Mouse (Mus musculus) hematopoietic stem cell, adult 5-6 weeks (primary cell): ENCODE measurements around the gene Igf2r. TPM values are rescaled to one million over a fixed set of nuclear protein-coding genes. Genes with fewer than 3 reads are reported as not detected.
A peak's percentile ranks its signal among the peaks of the same experiment; 100 is the strongest.

Source experiments
- ATAC-seq, 2 experiments: fragments of 125-278 bp in 1 of 2; replicated peaks in 1 of 2; 2 replicates each; pipeline ENCODE4 v1.8.0; 2016 to 2017; ENCODE audit warnings: inconsistent platforms in 2 of 2, mild to moderate bottlenecking in 2 of 2, moderate number of reproducible peaks in 2 of 2, low read depth in 1 of 2, moderate TSS enrichment in 1 of 2; ENCODE audit not compliant: low FRiP score in 2 of 2, poor library complexity in 2 of 2, severe bottlenecking in 2 of 2, insufficient read depth in 1 of 2, low TSS enrichment in 1 of 2
- total RNA-seq: library from RNA; stranded (forward); fragments of 172-1452, 232-1000 nt; gene quantifications from 2 replicates; pipeline ENCODE4 v1.2.3, GENCODE M21; 2017

Gene Igf2r
- total RNA-seq, 1 experiment from 2014 or later: 17.5 TPM

DNA sequence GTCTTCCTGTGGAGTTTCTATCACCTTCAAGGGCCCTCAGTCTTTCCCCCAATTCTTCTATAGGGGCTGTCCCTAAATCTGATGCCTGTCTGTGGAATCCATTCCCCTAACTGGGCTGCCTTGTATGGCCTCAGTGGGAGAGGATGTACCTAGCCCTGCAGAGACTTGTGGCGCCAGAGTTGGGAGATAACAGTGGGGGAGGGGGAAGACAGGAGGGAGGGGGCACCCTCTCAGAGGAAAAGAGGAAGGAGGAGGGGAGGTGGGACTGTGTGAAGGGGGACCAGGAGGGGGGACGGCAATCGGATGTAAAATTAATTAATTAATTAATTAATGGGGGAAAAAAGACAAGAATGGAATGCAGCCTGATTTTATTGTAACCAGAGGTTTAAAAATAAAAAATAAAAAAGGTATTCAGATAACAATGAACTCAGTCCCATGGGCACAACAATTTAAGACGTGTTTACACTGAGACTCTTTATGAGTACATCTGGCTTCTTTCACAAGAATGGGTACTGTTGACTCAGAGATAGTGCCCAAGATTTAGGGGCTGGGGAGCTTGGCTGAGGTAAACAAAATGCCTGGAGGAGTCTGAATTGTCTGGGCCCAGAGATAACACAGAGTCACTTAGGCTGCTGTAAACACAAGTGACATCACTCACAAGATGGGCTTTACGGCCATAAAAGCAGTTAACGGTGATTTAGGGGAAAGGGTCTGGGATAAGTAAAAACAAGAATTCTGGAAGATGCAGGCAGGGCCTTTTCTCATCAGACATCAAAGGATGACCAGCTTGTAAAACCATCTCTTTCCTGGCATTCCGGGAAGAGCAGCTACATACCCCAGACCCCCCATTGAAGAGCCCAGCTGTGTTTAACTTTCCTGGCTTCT lies 100.7 kb downstream of the Igf2r start:
- no peak for ATAC-seq

DNA sequence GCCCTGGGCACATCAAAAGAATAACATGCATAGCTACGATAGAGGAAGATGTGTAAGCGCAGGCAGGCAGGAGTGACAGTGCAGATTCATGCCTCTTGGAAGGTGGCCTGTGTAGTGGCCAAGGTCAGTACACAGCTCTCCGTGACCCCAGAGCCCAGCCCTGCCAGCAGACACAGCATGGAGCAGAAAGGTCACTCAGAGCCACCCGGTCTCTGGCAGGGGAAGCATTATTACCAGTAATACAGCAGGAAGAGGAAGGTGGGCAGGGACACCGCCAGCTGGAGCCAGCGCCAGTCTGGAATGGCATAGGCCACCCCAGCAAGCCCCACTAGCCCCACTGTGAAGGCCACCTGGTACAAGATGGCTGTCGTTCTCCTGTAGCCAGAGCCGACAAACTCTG lies 105.3 kb downstream of the Igf2r start:
- ATAC-seq: no peak

DNA sequence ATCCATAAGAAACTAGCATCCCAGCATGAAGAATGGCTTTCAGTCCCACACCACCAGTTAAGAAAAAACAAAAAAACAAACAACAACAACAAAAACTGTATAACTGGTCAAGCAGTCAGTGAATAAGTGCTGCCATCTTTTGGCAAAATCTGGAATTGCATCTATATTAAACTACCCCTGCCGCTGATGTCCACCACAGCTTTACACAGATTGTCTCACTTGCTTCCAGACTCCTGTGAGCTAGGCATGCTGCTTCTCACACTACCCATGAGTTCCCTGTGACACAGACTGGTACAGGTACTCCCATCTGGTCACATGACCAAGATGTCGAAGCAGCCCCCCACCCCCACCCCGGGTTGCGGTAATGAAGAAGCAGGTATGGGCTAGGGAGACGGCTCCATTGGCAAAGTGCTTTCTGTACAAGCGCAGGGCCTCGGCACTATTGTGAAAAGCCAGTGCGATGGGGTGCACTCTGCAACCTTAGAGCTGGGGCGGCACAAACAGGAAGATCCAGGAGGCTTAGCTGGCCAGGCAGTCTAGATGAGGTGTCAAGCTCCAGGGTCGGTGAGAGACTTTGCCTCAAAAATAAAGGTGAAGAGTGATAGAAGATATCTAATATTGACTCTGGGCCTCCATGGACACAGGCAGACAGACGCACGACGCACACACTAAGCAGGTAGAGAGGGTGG lies 108.7 kb downstream of the Igf2r start:
- ATAC-seq: no peak

DNA sequence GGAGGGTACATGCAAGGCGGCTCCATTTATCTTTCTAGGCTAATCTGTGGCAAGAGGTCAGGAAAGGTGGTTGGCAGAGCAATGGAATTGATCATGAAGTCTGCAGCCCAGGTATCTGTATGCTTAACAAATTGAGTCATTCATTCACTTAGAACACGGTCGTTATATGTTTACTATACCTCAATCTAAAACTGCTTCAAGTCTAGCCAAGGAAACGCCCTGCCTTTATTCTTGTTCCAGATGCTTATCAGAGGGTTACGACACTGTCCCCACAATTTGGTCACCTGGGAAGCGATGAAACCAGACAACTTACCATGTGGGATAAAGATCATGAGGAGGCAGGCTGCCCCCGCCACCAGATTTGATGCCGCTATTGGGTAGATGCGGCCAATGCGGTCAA lies 110.2 kb downstream of the Igf2r start:
- no peak for ATAC-seq

DNA sequence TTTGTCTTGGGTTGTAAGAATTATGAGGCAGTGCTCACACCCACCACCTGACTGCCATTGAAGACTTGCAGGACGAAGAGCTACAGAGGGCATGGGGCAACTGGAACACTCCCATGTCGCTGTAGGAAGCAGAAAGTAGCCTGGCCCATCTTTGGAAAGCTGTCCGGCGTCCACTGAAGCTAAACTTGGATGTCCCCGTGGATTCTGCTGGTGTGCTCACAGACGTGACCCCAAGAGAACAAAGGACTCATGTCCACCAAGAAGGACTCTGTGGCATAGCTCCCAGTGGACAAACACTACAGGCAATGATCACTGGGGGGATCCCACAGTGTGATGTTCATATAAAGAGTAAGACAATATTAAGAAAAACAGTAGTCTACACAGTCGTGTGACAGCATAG lies 110.7 kb downstream of the Igf2r start:
- no peak for ATAC-seq

DNA sequence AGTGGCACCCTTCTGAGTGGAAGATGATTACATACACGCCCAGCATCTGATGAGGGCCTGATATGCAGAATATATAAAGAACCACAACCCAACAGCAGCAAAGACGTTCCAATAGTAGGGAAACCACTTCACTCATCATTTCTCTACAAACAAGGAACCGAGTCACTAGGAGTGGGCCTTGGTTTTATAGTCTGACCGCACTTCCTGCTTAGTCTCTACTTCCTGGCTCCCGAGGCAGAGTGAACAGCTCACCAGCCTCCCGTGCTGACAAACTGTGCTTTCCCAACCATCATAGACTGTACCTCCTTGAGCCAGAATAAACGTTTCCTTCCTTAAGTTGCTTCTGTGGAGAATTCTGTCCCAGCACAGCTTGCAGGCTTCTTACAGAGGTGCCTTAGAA lies 113.6 kb downstream of the Igf2r start:
- peak; percentile 92 to 98 for ATAC-seq

DNA sequence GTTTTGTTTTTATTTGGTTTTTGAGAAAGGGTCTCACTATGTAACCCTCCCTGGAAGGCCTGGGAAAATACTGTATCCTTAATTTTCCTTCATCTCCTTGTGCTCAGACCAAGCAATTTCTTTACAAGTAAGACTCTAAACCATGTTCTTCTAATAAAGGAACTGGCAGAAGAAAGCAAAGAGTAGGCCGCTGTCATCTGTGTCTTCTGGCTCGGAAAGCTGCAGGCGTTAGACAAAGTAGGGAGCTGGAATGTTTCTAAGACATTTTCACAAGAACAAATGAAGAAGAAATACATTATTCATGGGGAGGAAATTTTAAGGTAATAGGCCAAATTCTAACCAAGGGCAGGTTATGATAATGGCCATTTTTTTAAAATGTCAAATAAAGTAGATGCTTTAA lies 115.4 kb downstream of the Igf2r start:
- no peak for ATAC-seq

DNA sequence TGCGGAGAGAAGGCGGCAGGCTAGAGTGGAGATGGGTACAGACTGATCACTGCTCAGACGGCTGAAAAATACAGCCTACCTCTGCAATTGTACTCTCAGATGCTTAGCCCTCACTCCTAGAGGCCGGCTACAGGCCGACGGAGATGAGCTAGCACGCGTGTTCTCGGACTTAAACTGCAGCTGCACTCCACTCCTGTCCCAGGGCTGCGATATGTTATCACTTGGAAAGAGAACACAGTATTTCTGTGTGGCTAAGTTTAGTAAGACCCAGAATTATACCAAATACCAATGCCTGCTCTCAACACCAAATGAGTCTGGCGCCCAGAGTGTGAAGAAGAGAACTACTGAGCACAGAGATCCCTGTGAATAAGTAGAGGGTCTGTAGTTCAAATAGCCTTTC lies 116.9 kb downstream of the Igf2r start:
- ATAC-seq: no peak

DNA sequence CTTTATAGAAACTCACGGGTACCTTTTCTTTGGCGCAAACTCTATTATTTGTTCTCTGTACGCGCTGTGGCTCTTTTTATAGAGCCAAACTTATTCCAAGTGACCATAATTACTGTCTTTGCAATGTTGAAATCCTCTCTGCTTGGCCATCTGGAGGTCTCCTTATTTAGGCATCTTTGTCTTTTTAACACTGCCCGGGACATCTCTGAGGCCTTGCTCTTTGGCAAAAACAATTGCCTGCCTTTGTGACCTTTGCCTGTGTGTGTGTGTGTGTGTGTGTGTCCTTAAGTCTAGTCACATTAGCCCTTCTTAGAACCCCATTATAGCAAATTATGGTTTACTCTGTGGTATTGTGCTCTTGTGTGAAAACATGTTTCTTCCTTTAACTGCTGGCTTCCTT lies 124.0 kb downstream of the Igf2r start:
- ATAC-seq: no peak

DNA sequence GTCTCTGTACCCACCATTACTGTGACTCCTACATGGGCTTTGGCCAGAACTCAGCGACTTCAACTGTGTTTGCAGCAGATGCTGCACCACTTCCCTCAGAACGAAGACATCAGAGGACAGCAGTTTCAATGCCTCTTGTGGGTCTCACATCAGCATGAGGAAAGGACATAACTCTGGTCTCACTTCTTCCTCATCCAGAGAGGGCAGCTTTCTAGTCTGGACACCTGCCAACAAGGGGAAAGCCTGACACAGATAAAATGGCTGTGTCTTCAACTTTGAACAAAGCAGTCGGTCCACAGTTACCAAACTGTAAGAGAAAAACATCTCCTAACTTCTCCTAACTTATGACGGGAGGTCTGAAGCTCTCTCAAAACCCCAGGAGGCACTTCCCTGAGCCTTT lies 128.4 kb downstream of the Igf2r start:
- no peak for ATAC-seq

DNA sequence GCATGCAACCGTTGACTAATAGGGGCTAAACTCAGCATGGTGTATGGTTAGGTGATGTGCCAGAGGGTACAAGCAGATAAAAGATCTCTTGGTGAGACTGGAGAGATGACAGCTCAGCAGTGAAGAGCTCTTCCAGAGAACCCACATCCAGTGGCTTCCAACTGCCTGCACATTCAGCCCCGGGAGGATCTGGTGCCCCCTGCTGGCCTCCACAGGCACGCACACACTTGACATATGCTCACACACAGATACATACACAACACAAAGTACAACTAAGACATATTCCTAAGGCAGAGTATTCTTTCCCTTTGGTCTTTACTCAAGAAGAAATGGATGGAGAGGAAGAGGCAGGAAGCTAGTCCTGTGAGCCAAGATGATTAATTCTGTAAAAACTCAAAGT lies 129.9 kb downstream of the Igf2r start:
- ATAC-seq: no peak

DNA sequence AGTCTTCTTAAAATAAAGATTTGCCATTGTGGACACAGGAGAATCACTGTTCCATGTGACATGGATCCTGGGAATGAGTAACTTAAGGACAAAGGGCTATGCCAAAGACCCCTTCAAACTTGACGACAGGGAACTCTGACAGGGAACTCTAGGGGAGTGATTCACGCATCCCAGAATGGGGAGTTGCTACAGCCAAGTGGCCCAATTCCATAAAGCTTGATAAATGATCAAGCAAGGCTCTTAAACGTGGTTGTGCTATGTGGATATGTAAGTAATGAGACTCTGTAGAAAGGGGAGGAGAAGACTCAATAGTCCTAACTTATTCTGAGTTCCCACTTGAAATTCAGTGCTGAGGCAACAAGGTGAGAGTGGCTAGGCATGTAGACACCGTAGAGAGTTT lies 134.7 kb downstream of the Igf2r start:
- no peak for ATAC-seq

Other genes with a start within 250 kb of the Igf2r start
- gene Slc22a2, start 185.5 kb downstream of the Igf2r start, total RNA-seq: not detected in 2 replicates
- not detected in 2 replicates for gene Slc22a1, start 93.8 kb downstream of the Igf2r start, total RNA-seq
- gene Mas1, start 98.5 kb upstream of the Igf2r start, total RNA-seq: not detected in 2 replicates
- gene Mrgprh, start 106.4 kb upstream of the Igf2r start, total RNA-seq: not detected in 2 replicates
- not detected in 2 replicates for gene Pnldc1, start 140.6 kb upstream of the Igf2r start, total RNA-seq
- 769 and 1,091 TPM in 2 replicates for gene Tcp1, start 146.0 kb upstream of the Igf2r start, total RNA-seq
- 129 and 167 TPM in 2 replicates for gene Mrpl18, start 146.7 kb upstream of the Igf2r start, total RNA-seq
- gene Acat3, start 170.9 kb upstream of the Igf2r start, total RNA-seq: 0.44 and 1.3 TPM in 2 replicates
- gene Acat2, start 191.1 kb upstream of the Igf2r start, total RNA-seq: 16.2 and 19.1 TPM in 2 replicates
- gene Wtap, start 224.5 kb upstream of the Igf2r start, total RNA-seq: 271 and 460 TPM in 2 replicates
- 54.6 and 73.5 TPM in 2 replicates for gene Sod2, start 237.2 kb upstream of the Igf2r start, total RNA-seq